Mouse (Mus musculus) erythroblast, embryonic 14.5 days (primary cell): ENCODE data around the gene Rngtt. TPM values are rescaled to one million over a fixed set of nuclear protein-coding genes. Genes with fewer than 3 reads are reported as not detected.

Source experiments
- H3K27me3 ChIP-seq: 2 replicates; pipeline ENCODE4 v1.6.1; 2012; ENCODE audit warnings: inconsistent platforms; ENCODE audit not compliant: control insufficient read depth
- H3K36me3 ChIP-seq: 2 replicates; pipeline ENCODE4 v1.6.1; 2012; ENCODE audit warnings: mild to moderate bottlenecking, inconsistent platforms; ENCODE audit not compliant: control insufficient read depth
- H3K4me1 ChIP-seq: 2 replicates; pipeline ENCODE4 v1.6.1; 2012; ENCODE audit warnings: inconsistent platforms; ENCODE audit not compliant: control insufficient read depth
- H3K4me3 ChIP-seq: replicated peaks from 2 replicates; pipeline ENCODE3; 2012; ENCODE audit warnings: moderate library complexity, mild to moderate bottlenecking, inconsistent platforms
- H3K9me3 ChIP-seq: 2 replicates; pipeline ENCODE4 v1.6.1; 2012; ENCODE audit warnings: low read length, inconsistent platforms, mixed read lengths; ENCODE audit not compliant: control insufficient read depth
- GATA1 ChIP-seq: IDR thresholded peaks from 2 replicates; pipeline ENCODE4 v1.6.1; 2012; ENCODE audit warnings: low read length, inconsistent platforms, mixed read lengths
- TAL1 ChIP-seq: IDR thresholded peaks from 3 replicates; pipeline ENCODE4 v1.6.1; 2012; ENCODE audit warnings: low read length, inconsistent platforms, mixed read lengths
- polyA plus RNA-seq: library from polyadenylated mRNA; stranded (reverse); fragments of >175 nt; gene quantifications from 2 replicates; pipeline ENCODE4 v1.2.3, GENCODE M21; 2012

Rngtt gene
- polyA plus RNA-seq, 1 experiment, result 0.71 TPM

DNA sequence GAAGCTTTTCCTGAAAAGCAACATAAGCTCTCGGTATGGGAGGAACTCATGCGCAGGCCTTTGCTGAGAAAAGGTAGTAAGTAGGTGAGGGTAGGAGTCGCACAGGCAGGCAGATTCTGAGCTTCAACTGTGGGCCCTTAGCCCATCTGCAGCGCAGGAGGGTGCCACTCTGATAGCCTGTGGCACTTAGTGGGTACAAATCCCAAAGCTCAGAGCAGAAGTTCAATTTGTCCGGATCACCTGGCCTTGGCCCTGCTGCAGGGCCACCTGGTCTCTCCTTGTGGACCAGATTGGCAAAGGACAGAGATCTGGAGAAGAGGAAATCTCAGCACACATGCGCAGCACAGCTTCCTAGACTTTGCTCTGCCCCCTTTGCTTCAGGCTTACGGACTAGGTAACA, 210.1 kb downstream of the Rngtt start:
- no peak for TF ChIP-seq TAL1
- TF ChIP-seq GATA1, result no peak
- H3K4me3 ChIP-seq, result no peak overlapping the region
- no peaks in the 10 kb centered on the region for H3K36me3 ChIP-seq

DNA sequence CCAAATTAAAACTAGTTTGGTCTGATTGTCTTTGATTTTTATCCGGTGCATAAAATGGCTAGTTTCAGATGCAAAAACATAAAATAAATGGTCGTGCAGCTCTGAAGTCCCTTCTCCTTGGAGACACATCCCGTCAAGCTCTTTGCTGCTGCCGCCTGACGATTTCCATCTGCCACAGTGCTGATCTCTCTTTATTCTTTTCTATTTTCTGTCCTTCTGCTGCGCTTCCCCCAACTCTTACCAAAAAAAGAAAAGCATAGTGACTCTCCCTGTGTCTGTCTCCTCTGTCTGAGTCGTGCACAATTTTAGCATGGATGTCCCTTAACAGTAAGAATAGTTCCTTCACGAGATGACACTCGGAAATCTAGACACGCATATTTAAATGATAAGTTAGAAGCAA, 210.8 kb downstream of the Rngtt start:
- TF ChIP-seq GATA1, result no peak
- TF ChIP-seq TAL1, result no peak
- H3K9me3 ChIP-seq, result peaks cover 4% of the 10 kb centered on the region
- H3K4me3 ChIP-seq, result no peak overlapping the region
- no peaks in the 10 kb centered on the region for H3K27me3 ChIP-seq
- no peaks in the 10 kb centered on the region for H3K36me3 ChIP-seq
- no peaks in the 10 kb centered on the region for H3K4me1 ChIP-seq

More for the DNA sequence above, 210.1 kb downstream of the Rngtt start:
- H3K9me3 ChIP-seq, result peaks cover 4% of the 10 kb centered on the region
- H3K27me3 ChIP-seq, result no peaks in the 10 kb centered on the region
- H3K4me1 ChIP-seq, result no peaks in the 10 kb centered on the region

DNA sequence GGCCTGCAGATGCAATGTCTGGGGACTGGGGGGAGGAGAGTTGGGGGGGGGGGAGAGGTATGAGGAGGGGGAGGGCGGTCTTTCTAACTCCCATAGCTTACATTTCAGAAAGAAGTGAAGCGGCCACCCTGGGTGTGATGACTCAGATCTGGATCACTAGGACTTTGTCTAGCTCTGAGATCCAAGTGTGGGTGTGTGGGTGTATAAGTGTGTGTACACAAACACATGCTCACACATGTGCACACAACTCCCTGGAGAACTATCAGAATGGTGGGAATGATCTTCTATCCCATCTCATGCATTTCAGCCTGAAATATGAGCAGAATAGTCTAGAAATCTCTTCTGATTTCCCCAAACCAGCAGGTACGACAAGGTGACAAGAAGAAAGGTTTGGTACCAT, 213.7 kb downstream of the Rngtt start:
- Histone ChIP-seq H3K9me3 (peaks cover 4% of the 10 kb centered on the region), H3K36me3 (no peaks in the 10 kb centered on the region), H3K4me3 (no peak overlapping the region), H3K4me1 (no peaks in the 10 kb centered on the region), H3K27me3 (no peaks in the 10 kb centered on the region)
- no peak for TF ChIP-seq TAL1
- no peak for TF ChIP-seq GATA1

DNA sequence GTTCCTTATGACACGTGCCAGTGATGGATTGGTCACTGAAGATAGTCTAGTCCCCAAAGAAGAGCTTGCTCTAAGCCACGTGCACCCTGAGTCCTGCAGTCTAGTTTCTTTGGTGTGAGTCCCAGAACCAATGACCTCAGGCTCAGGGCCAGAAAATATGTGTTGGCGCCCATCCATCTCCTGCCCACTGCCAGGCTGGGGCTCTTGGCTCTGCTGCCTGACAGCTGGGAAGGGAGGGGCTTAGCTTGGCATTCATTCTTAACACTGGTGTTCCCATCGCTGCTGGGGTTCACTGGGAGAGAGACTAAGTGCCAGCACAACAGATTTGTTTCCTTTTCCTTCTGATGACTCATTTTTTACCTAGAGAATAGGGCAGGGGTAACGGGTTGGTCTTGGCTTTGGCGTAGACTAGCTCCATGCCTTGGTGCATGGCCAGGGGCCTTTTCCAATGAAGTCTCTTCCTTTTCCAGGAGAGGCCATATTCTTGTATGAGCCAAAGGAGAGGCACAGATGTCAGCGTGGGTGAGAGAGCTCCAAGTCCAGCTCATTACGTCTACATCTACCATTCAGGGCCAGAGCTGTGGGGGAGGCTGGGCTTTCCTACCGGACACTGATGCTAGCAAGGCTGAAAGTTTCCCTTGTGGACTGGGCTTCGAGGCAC, 214.5 kb downstream of the Rngtt start:
- Histone ChIP-seq H3K4me3 (no peak overlapping the region), H3K36me3 (no peaks in the 10 kb centered on the region), H3K9me3 (peaks cover 4% of the 10 kb centered on the region), H3K27me3 (no peaks in the 10 kb centered on the region), H3K4me1 (no peaks in the 10 kb centered on the region)
- TF ChIP-seq TAL1, result no peak
- no peak for TF ChIP-seq GATA1

DNA sequence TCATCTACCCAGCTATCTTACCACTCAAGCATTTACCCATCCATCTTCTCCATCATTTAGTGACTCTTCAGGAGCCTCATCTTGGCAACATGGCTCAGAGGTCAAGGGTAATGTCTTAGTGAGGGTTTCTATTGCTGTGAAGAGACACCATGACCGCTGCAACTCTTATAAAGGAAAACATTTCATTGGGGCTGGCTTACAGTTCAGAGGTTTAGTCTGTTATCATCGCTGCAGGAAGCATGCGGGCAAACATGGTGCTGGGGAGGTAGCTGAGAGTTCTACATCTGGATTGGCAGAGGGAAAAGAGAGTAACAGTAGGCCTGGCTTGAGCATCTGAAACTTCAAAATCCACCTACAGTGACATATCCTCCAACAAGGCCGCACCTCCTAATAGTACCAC, 215.2 kb downstream of the Rngtt start:
- peaks cover 4% of the 10 kb centered on the region for H3K9me3 ChIP-seq
- no peaks in the 10 kb centered on the region for H3K36me3 ChIP-seq
- TF ChIP-seq TAL1 (no peak), GATA1 (no peak)
- H3K27me3 ChIP-seq, result no peaks in the 10 kb centered on the region
- H3K4me3 ChIP-seq, result no peak overlapping the region
- no peaks in the 10 kb centered on the region for H3K4me1 ChIP-seq

DNA sequence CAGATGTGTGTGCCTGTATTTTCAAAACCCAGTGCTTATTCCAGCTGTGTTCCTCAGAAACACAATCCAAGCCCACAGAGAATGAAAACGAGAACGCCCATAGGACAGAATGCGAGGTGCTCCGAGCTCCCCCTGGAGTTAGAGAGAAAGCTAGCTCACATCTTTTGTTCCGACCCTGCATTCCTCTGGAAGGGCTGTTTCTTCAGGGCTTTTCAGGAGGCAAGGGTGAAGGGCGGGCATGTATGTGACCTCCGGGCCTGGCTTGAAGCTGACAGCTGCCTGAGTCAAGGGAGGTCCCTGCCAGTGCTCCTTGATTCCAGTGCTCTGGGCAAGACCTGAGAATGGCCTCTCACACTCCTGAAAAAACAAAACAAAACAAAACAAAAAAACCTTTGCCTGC, 216.0 kb downstream of the Rngtt start:
- peaks cover 4% of the 10 kb centered on the region for H3K9me3 ChIP-seq
- H3K4me3 ChIP-seq, result no peak overlapping the region
- H3K36me3 ChIP-seq, result no peaks in the 10 kb centered on the region
- H3K27me3 ChIP-seq, result no peaks in the 10 kb centered on the region
- TF ChIP-seq GATA1 (no peak), TAL1 (no peak)
- H3K4me1 ChIP-seq, result no peaks in the 10 kb centered on the region

DNA sequence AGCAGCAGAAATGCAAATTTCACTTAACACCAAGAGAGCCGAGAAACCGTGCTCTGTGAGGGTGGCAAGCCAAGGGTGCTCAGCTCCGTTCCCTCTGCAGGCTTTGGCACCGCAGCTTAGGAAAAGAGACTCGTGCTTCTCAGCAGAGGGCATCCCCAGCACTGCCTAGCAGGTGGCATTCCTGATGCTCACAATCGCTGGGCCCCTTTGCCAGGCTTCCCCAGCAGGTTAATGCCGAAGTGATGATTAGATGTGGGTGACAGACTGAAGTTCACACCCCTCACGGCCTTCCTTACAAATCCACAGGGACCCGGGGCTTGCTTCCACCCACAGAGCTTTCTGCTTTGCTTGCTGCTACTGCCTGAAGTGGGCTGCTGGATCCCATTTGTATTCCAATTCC, 216.6 kb downstream of the Rngtt start:
- Histone ChIP-seq H3K4me3 (no peak overlapping the region), H3K36me3 (no peaks in the 10 kb centered on the region), H3K9me3 (peaks cover 4% of the 10 kb centered on the region), H3K4me1 (no peaks in the 10 kb centered on the region), H3K27me3 (no peaks in the 10 kb centered on the region)
- TF ChIP-seq GATA1 (no peak), TAL1 (no peak)

DNA sequence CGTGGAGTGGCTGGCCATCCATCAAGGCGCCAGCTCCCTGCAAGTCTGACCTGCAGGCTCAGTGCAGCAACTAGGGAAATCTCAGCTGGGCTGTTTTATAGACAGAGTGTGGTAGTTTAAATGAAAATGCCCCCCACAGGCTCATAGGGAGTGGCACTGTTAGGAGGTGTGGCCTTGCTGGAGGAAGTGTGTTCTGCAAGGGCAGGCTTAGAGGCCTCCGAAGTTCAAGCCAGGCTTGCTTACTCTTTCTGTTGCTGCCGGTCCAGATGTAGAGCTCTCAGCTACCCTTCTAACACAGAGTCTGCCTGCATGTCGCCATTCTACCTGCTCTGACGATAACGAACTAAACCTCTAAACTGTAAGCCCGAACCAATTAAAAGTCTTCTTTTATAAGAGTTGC, 222.5 kb downstream of the Rngtt start:
- no peaks in the 10 kb centered on the region for H3K9me3 ChIP-seq
- TF ChIP-seq GATA1 (no peak), TAL1 (no peak)
- H3K36me3 ChIP-seq, result no peaks in the 10 kb centered on the region
- no peak overlapping the region for H3K4me3 ChIP-seq
- H3K27me3 ChIP-seq, result no peaks in the 10 kb centered on the region
- H3K4me1 ChIP-seq, result no peaks in the 10 kb centered on the region

DNA sequence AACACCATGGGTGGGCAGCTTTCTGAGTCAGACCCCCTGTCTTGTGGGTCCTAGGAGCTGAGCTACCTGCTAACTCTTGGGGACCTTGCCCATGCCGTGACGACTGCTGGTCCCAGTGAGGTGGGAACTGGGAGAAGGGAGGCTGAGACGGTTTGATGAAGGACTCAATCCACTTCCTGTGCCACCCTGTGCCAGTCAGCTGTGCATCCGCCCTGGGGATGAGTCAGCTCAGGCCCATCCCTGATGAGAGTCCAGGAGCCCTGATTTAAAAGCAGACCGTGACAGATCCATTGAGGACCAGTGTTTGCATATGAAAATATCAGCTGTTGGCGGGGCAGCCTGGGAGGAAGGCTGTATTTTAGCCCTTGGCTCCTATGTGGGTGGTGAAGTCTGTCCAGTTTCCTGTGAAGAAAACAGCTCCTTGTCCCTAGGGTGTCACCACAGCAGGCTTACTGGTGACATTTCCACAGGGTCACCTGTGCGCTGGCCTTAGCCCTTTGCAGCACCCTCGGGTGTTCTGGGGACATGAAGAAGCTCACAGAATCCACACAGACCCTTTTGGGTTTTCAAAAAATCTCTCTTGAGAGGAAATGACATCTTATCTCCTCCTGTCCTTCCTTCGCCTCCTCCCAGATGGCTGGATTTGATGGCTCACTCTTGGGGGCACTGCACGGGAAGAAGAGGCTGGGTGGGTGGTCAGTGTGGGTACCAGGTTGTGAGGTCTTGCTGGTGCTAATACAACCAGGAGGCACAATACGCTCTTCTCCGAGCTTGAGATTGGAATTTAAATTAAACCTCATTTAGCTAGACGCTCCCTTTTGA, 234.9 kb downstream of the Rngtt start:
- H3K27me3 ChIP-seq, result no peaks in the 10 kb centered on the region
- no peak overlapping the region for H3K4me3 ChIP-seq
- no peaks in the 10 kb centered on the region for H3K9me3 ChIP-seq
- TF ChIP-seq TAL1 (no peak), GATA1 (no peak)
- H3K36me3 ChIP-seq, result no peaks in the 10 kb centered on the region
- H3K4me1 ChIP-seq, result no peaks in the 10 kb centered on the region
